Mouse (Mus musculus): ENCODE data around the gene Lima1.

GRCm38 (mm10) chr15:99884038-99884437 lies 8.8 kb upstream of the Lima1 start:
- TF ChIP-seq CTCF (IDR thresholded peaks at IDR 0.05; ENCODE audit: low read depth) (no peak), EP300 (optimal IDR thresholded peaks at IDR 0.05) (no peak)

Measured in stomach, postnatal 0 days (tissue).